Mouse (Mus musculus) activated CD4-positive, CD25-positive, alpha-beta regulatory T cell (primary cell): ENCODE data around the gene Krt82. TPM values are rescaled to one million over a fixed set of nuclear protein-coding genes. Genes with fewer than 3 reads are reported as not detected.

Experiments used
- polyA plus RNA-seq, 2 experiments: library from polyadenylated mRNA; unstranded; fragments of 100-300 nt; shearing (Covaris generic); gene quantifications; one replicate each; pipeline ENCODE4 v1.2.1; 2017

Krt82 gene
- polyA plus RNA-seq, result under 1 TPM in 1 of 2 experiments, not detected in 1; 0.09 TPM

DNA sequence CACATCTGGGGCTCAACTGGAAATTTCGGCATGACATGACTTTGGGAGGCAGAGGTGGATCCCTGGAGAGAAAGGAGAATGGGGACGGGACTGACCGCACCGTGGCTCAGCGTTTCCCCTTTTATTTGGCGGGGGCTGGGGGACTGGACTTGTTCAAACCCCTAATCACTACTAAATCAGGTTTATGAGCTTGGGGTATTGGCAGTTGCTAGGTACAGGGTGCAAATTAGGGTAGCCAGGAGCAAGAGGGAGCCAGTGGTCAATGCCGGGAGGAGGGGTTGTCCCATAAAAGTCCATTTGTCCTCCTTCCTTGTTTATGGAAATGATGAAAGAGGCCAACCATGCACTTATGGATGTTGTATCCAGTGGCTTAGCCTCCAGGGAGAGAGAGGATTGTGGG is at the start of gene Krt82:
Gene Krt82, minus strand, starts transcription at position 101 of the 400 bp plus-strand sequence.

DNA sequence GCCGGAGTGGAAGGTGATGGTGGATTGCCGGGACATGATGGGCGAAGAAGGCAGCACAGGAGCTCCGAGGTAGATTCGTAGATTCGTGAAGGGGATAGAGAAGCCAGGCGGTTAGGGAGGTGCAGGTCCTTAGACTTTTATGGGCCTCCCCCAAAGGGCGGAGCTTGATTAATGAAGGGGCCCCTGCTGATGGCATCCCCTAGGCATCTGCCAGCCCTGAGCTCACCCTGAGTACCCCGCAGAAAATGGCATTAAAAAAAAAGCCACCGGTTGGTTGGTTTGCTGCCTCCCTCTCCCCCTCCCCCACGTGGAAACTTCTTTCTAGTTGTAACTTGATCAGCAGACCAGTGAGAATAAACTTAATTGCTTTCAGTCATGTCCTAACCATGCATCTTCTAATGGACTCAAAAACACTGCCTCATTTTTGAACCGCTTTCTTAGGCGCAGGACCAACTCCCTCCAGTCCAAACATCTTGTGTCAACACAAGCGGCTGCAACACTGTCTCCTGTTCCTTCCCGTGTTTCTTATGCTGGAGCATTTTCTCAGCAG is 23.4 kb upstream of the Krt82 start, which contains the start of gene Krt75:
Gene Krt75, minus strand, starts transcription at position 109 of the 550 bp plus-strand sequence.

DNA sequence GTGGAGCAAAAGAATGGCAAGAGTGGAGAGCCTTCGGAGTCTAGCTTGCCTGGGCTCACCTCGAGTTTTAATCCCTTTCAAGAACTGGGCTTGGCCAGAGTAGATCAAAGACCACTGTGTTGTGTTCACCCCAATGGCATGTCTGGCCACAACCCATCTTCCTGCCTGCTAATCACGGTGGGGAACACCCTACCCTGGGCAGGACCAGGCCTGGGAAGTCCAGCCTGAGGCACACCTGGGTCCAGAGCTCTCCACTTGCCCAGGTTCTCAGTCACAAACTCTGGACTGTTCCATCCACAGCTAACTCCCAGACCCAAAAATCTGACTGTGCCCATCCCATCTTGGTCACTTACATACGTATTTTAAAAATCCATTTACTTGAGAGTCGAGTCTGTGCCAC is 12.4 kb upstream of the Krt82 start, which contains the start of gene Krt90:
Gene Krt90, minus strand, starts transcription at position 101 of the 400 bp plus-strand sequence.

DNA sequence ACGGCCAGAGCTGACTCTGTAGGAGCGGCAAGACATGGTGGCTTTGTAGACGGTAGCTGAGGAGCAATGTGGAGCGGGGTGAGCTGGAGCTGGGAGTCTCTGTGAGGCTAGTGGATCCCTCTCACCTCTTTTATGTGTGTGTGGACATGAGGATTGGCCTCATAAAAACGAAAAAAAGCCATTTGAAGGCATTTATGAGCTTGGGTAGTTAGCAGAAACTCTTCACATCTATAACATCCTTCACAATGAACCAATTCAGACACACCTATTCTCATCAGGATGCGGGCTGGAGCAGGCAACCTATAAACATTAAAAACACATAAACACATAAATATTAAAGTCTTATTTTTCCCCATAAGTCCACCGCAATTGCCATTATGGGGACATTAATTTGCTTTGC is 17.7 kb downstream of the Krt82 start, which contains the start of gene Krt84:
Gene Krt84, minus strand, starts transcription at position 101 of the 400 bp plus-strand sequence.

DNA sequence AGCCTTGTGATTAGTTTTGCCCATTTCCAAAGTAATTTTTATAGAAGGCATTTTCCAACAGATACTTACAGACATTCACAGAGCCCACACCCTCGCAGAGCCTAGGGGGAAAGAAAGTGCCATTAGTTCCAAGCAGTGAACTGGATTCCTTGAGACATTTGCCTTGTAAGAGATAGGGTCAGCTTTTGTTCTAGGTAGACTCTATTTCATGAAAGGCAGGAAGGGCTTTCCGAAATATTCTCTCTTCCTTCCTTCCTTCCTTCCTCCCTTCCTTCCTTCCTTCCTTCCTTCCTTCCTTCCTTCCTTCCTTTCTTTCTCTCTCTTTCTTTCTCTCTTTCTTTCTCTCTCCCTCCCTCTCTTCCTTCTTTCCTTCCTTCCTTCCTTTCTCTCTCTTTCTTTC is 33.3 kb downstream of the Krt82 start, which contains the start of gene Gm49425:
Gene Gm49425, minus strand, starts transcription at position 101 of the 400 bp plus-strand sequence.

DNA sequence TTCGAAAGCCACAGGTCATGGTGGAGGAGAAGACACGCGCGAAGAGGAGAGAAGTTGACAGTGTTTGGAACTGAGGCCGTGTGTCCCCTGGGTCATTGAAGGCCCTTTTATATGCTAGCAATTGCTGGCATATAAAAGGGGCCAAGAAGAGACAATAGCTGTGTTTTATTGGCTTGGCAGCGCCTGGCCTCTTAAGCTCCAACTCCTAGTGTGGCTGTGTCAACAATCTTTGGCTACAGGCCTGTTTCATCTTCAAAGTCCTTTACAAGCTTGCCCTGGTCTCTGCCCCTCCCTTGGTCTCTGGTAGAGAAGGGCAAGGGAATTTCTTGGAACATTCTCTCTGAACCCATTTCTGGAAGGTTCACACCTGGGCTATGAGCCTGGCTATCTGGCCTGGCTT is 59.0 kb downstream of the Krt82 start, which contains the start of gene Krt83:
Gene Krt83, minus strand, starts transcription at position 82 of the 400 bp plus-strand sequence.

Other genes with a start within 250 kb of the Krt82 start
- gene Krt80, start 180.5 kb downstream of the Krt82 start, polyA plus RNA-seq, result 1 to 10 TPM in 1 of 2 experiments, under 1 TPM in 1; 0.66 to 1.2 TPM
- under 1 TPM in 1 of 2 experiments, not detected in 1; 0.29 TPM for gene Krt7, start 139.6 kb downstream of the Krt82 start, polyA plus RNA-seq
- under 1 TPM in 1 of 2 experiments, not detected in 1; 0.38 TPM for gene Krt87, start 111.9 kb downstream of the Krt82 start, polyA plus RNA-seq
- not detected for gene Krt88, start 102.9 kb downstream of the Krt82 start, polyA plus RNA-seq
- under 1 TPM in 1 of 2 experiments, not detected in 1; 0.10 TPM for gene Krt81, start 86.9 kb downstream of the Krt82 start, polyA plus RNA-seq
- gene Krt86, start 77.2 kb downstream of the Krt82 start, polyA plus RNA-seq, result not detected
- gene Krt83, start 59.2 kb downstream of the Krt82 start, polyA plus RNA-seq, result 1 to 10 TPM in 1 of 2 experiments, under 1 TPM in 1; 0.32 to 2.3 TPM
- not detected for gene Gm49425, start 33.4 kb downstream of the Krt82 start, polyA plus RNA-seq
- under 1 TPM in 1 of 2 experiments, not detected in 1; 0.15 TPM for gene Krt84, start 17.8 kb downstream of the Krt82 start, polyA plus RNA-seq
- under 1 TPM in 1 of 2 experiments, not detected in 1; 0.06 TPM for gene Krt90, start 12.3 kb upstream of the Krt82 start, polyA plus RNA-seq
- gene Krt75, start 23.2 kb upstream of the Krt82 start, polyA plus RNA-seq, result under 1 TPM in 1 of 2 experiments, not detected in 1; 0.14 TPM
- not detected for gene Gm5414, start 77.5 kb upstream of the Krt82 start, polyA plus RNA-seq
- not detected for gene Gm5478, start 96.7 kb upstream of the Krt82 start, polyA plus RNA-seq
- under 1 TPM in 1 of 2 experiments, not detected in 1; 0.38 TPM for gene Krt6b, start 129.6 kb upstream of the Krt82 start, polyA plus RNA-seq
- gene Krt6a, start 143.6 kb upstream of the Krt82 start, polyA plus RNA-seq, result not detected
- not detected for gene Krt5, start 162.2 kb upstream of the Krt82 start, polyA plus RNA-seq
- not detected for gene Krt71, start 192.4 kb upstream of the Krt82 start, polyA plus RNA-seq
- gene Krt72, start 235.8 kb upstream of the Krt82 start, polyA plus RNA-seq, result under 1 TPM in 1 of 2 experiments, not detected in 1; 0.23 TPM